Mouse (Mus musculus) ovary, adult 18-20 months (tissue): ENCODE results near the gene Rasgrp4.

Experiments
- DNase-seq: peaks from one replicate; pipeline ENCODE4 v3.0.0; 2022; ENCODE audit warnings: low spot score, mixed read lengths

Gene Rasgrp4

GRCm38 (mm10) chr7:29148771-29149170 is 14.1 kb downstream of the Rasgrp4 start:
- no peak for DNase-seq

- no peak for DNase-seq
These were observed 16.8 kb downstream of the Rasgrp4 start for GRCm38 (mm10) chr7:29151486-29151885.

- no peak for DNase-seq
These were observed 19.5 kb downstream of the Rasgrp4 start for GRCm38 (mm10) chr7:29154018-29154720.

- DNase-seq: peak; percentile 79
These were observed 20.7 kb downstream of the Rasgrp4 start for GRCm38 (mm10) chr7:29155196-29155837.

- peak; percentile 69 for DNase-seq
These were observed 21.5 kb downstream of the Rasgrp4 start, which contains the start of gene Fam98c for GRCm38 (mm10) chr7:29155838-29156782. TSS of gene Fam98c (minus strand) at chr7:29156234.

GRCm38 (mm10) chr7:29158264-29158663 is 23.6 kb downstream of the Rasgrp4 start:
- no peak for DNase-seq

- DNase-seq: no peak
These were observed 27.6 kb downstream of the Rasgrp4 start for GRCm38 (mm10) chr7:29162294-29162693.

GRCm38 (mm10) chr7:29162750-29163525 is 28.3 kb downstream of the Rasgrp4 start:
- DNase-seq: peak; percentile 37

GRCm38 (mm10) chr7:29167656-29168055 is 33.0 kb downstream of the Rasgrp4 start:
- DNase-seq: no peak

- DNase-seq: no peak
These were observed 33.6 kb downstream of the Rasgrp4 start for GRCm38 (mm10) chr7:29168121-29168695.

- no peak for DNase-seq
These were observed 34.2 kb downstream of the Rasgrp4 start for GRCm38 (mm10) chr7:29168791-29169230.

GRCm38 (mm10) chr7:29169231-29170065 is 34.8 kb downstream of the Rasgrp4 start:
- DNase-seq: peak; percentile 72

- DNase-seq: peak; percentile 53
These were observed 35.6 kb downstream of the Rasgrp4 start, which contains the start of the genes Ggn and Spred3 for GRCm38 (mm10) chr7:29170066-29170754. TSS of gene Ggn (plus strand) at chr7:29170210. TSS of gene Spred3 (minus strand) at chr7:29170411.

- DNase-seq: no peak
These were observed 36.3 kb downstream of the Rasgrp4 start for GRCm38 (mm10) chr7:29170755-29171561.

- no peak for DNase-seq
These were observed 37.0 kb downstream of the Rasgrp4 start for GRCm38 (mm10) chr7:29171562-29172097.

- no peak for DNase-seq
These were observed 37.9 kb downstream of the Rasgrp4 start for GRCm38 (mm10) chr7:29172390-29173016.

GRCm38 (mm10) chr7:29178106-29178505 is 43.5 kb downstream of the Rasgrp4 start:
- DNase-seq: no peak

- DNase-seq: no peak
These were observed 44.7 kb downstream of the Rasgrp4 start for GRCm38 (mm10) chr7:29179323-29179722.
